Mouse (Mus musculus): Measurements from ENCODE around the gene Cfb.

GRCm38 (mm10) chr17:34850517-34851125 is 11.7 kb downstream of the Cfb start:
- TF ChIP-seq CTCF (IDR thresholded peaks at IDR 0.05; ENCODE audit: extremely low read depth, insufficient read length, insufficient replicate concordance, low read depth, low read length) (no peak), POLR2A (IDR thresholded peaks at IDR 0.05; ENCODE audit: low read depth, low read length) (no peak)
